Mouse (Mus musculus): ENCODE results near the gene Srcap. TPM values are rescaled to one million over a fixed set of nuclear protein-coding genes. Genes with fewer than 3 reads are reported as not detected.
"Not testable (repeated sequence)": the region's sequence is repeated elsewhere in the genome, so short reads cannot be mapped to it uniquely, and the experiment has no call there.

The Srcap gene
- polyA plus RNA-seq, 1 experiment from 2014 or later: 12.5 TPM

DNA sequence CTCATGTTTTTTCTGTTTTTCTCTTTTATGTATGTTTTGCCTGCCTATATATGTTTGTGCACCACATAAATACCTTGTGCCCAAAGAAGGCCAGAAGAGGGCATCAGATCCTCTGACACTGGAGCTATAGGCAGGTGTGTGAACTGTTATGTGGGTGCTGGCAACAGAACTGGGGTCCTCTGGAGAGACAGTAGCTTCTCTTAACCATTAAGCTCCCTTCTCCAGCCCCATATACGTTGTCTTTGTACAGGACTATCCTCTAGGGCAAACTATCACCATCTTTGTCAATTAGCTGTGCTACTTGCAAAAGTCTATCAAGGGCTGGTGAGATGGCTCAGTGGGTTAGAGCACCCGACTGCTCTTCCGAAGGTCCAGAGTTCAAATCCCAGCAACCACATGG lies 3.5 kb upstream of the Srcap start:
- 96% methylated on average over 3 of the region's 3 CpGs for WGBS
- Histone ChIP-seq H3K27me3 (replicated peaks; ENCODE audit: control insufficient read depth, insufficient read depth, low read length) (no peaks in the 10 kb centered on the region), H3K9me3 (ENCODE audit: control insufficient read depth) (no peaks in the 10 kb centered on the region), H3K4me1 (replicated peaks; ENCODE audit: control insufficient read depth, insufficient read depth, low read length) (no peaks in the 10 kb centered on the region), H3K9ac (ENCODE audit: low read depth, low read length) (no peak overlapping the region), H3K27ac (ENCODE audit: low read depth, low read length) (no peak overlapping the region), H3K36me3 (ENCODE audit: control insufficient read depth, insufficient read depth) (no peaks in the 10 kb centered on the region), H3K4me2 (replicated peaks; ENCODE audit: low read depth) (no peak overlapping the region), H3K4me3 (ENCODE audit: low read depth, low read length) (no peak overlapping the region)
- TF ChIP-seq CTCF (IDR thresholded peaks at IDR 0.05; ENCODE audit: low read depth): no peak
- ATAC-seq: no peak

GRCm38 (mm10) chr7:127509830-127510229 lies 2.0 kb upstream of the Srcap start:
- H3K4me1 ChIP-seq (replicated peaks; ENCODE audit: control insufficient read depth, insufficient read depth, low read length); H3K36me3 ChIP-seq (ENCODE audit: control insufficient read depth, insufficient read depth); H3K27me3 ChIP-seq (replicated peaks; ENCODE audit: control insufficient read depth, insufficient read depth, low read length); H3K9me3 ChIP-seq (ENCODE audit: control insufficient read depth); H3K4me3 ChIP-seq (ENCODE audit: low read depth, low read length); H3K4me2 ChIP-seq (replicated peaks; ENCODE audit: low read depth); ATAC-seq; H3K9ac ChIP-seq (ENCODE audit: low read depth, low read length); H3K27ac ChIP-seq (ENCODE audit: low read depth, low read length): not testable (repeated sequence)
- 86% methylated on average over 3 of the region's 4 CpGs for WGBS

DNA sequence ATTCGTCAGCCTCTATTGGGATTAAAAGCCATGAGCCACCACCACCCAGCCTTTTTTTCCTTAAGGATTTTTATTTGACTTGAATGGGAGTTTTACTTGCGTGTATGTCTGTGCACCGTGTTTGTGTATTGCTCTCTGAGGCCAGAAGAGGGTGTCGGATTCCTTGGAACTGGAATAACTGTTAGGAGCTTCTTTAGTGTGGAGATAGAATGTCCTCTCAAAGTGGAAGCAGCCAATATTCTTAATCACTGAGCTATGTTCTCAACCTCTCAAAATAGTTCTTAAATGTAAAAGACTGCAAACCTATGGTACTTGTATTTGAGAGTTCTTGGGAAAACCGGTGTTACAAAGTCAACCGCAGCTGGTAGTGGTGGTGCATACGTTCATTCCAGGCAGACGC lies 542 bp upstream of the Srcap start:
- no peak overlapping the region for H3K9ac ChIP-seq (ENCODE audit: low read depth, low read length)

GRCm38 (mm10) chr7:127512231-127513015 lies 640 bp downstream of the Srcap start:
- Histone ChIP-seq H3K27ac (ENCODE audit: low read depth, low read length) (peak overlapping the region; percentile 99), H3K36me3 (ENCODE audit: control insufficient read depth, insufficient read depth) (peaks cover 21% of the 10 kb centered on the region), H3K9ac (ENCODE audit: low read depth, low read length) (peak overlapping the region; percentile 94), H3K9me3 (ENCODE audit: control insufficient read depth) (no peaks in the 10 kb centered on the region), H3K4me3 (ENCODE audit: low read depth, low read length) (peak overlapping the region; percentile 78), H3K27me3 (replicated peaks; ENCODE audit: control insufficient read depth, insufficient read depth, low read length) (no peaks in the 10 kb centered on the region), H3K4me2 (replicated peaks; ENCODE audit: low read depth) (peak overlapping the region; percentile 69), H3K4me1 (replicated peaks; ENCODE audit: control insufficient read depth, insufficient read depth, low read length) (no peaks in the 10 kb centered on the region)
- WGBS: under 1% methylated on average over 56 of the region's 93 CpGs
- no peak for TF ChIP-seq CTCF (IDR thresholded peaks at IDR 0.05; ENCODE audit: low read depth)
- ATAC-seq: peak; percentile 84

More for the DNA sequence above, 542 bp upstream of the Srcap start:
- H3K27ac ChIP-seq (ENCODE audit: low read depth, low read length): peak overlapping the region; percentile 99; the same call in 1 of the 2 replicates
- peaks cover 10% of the 10 kb centered on the region for H3K36me3 ChIP-seq (ENCODE audit: control insufficient read depth, insufficient read depth)
- no peaks in the 10 kb centered on the region for H3K4me1 ChIP-seq (replicated peaks; ENCODE audit: control insufficient read depth, insufficient read depth, low read length)
- no peaks in the 10 kb centered on the region for H3K27me3 ChIP-seq (replicated peaks; ENCODE audit: control insufficient read depth, insufficient read depth, low read length)
- ATAC-seq: no peak
- WGBS: 27% methylated on average over 8 of the region's 8 CpGs
- H3K4me2 ChIP-seq (replicated peaks; ENCODE audit: low read depth): peak overlapping the region; percentile 69
- H3K4me3 ChIP-seq (ENCODE audit: low read depth, low read length): peak overlapping the region; percentile 78
- TF ChIP-seq CTCF (IDR thresholded peaks at IDR 0.05; ENCODE audit: low read depth): peak; percentile 51
- H3K9me3 ChIP-seq (ENCODE audit: control insufficient read depth): no peaks in the 10 kb centered on the region

GRCm38 (mm10) chr7:127513016-127513390 lies 1.2 kb downstream of the Srcap start:
- peak; percentile 55 for ATAC-seq
- Histone ChIP-seq H3K27me3 (replicated peaks; ENCODE audit: control insufficient read depth, insufficient read depth, low read length) (no peaks in the 10 kb centered on the region), H3K4me3 (ENCODE audit: low read depth, low read length) (peak overlapping the region; percentile 78), H3K4me2 (replicated peaks; ENCODE audit: low read depth) (peak overlapping the region; percentile 69), H3K9me3 (ENCODE audit: control insufficient read depth) (no peaks in the 10 kb centered on the region), H3K9ac (ENCODE audit: low read depth, low read length) (peak overlapping the region; percentile 94), H3K27ac (ENCODE audit: low read depth, low read length) (peak overlapping the region; percentile 99), H3K36me3 (ENCODE audit: control insufficient read depth, insufficient read depth) (peaks cover 26% of the 10 kb centered on the region), H3K4me1 (replicated peaks; ENCODE audit: control insufficient read depth, insufficient read depth, low read length) (no peaks in the 10 kb centered on the region)
- 0 out of 2 replicates have a peak, but pooled peaks have one; percentile 12 for TF ChIP-seq CTCF (IDR thresholded peaks at IDR 0.05; ENCODE audit: low read depth)
- 9% methylated on average over 8 of the region's 8 CpGs for WGBS

GRCm38 (mm10) chr7:127513781-127514180 lies 2.0 kb downstream of the Srcap start:
- Histone ChIP-seq H3K4me1 (replicated peaks; ENCODE audit: control insufficient read depth, insufficient read depth, low read length) (no peaks in the 10 kb centered on the region), H3K27ac (ENCODE audit: low read depth, low read length) (peak overlapping the region; percentile 99), H3K36me3 (ENCODE audit: control insufficient read depth, insufficient read depth) (peaks cover 32% of the 10 kb centered on the region), H3K9ac (ENCODE audit: low read depth, low read length) (no peak overlapping the region), H3K9me3 (ENCODE audit: control insufficient read depth) (no peaks in the 10 kb centered on the region), H3K27me3 (replicated peaks; ENCODE audit: control insufficient read depth, insufficient read depth, low read length) (no peaks in the 10 kb centered on the region), H3K4me2 (replicated peaks; ENCODE audit: low read depth) (peak overlapping the region; percentile 69), H3K4me3 (ENCODE audit: low read depth, low read length) (peak overlapping the region; percentile 78)
- TF ChIP-seq CTCF (IDR thresholded peaks at IDR 0.05; ENCODE audit: low read depth): no peak
- 46% methylated on average over 3 of the region's 3 CpGs for WGBS
- no peak for ATAC-seq
